Mouse (Mus musculus) layer of hippocampus, postnatal 36 days (tissue): ENCODE data around the gene Tox3. TPM values are rescaled to one million over a fixed set of nuclear protein-coding genes. Genes with fewer than 3 reads are reported as not detected.

Experiments
- DNase-seq, 2 experiments: peaks; one replicate each; pipeline ENCODE4 v3.0.0; 2022
- total RNA-seq, 2 experiments: library from RNA; stranded (reverse); gene quantifications; 2 replicates each; pipeline ENCODE4 v1.2.3; 2021

The Tox3 gene
- total RNA-seq: 10 to 100 TPM; 11.3 to 12.2 TPM

DNA sequence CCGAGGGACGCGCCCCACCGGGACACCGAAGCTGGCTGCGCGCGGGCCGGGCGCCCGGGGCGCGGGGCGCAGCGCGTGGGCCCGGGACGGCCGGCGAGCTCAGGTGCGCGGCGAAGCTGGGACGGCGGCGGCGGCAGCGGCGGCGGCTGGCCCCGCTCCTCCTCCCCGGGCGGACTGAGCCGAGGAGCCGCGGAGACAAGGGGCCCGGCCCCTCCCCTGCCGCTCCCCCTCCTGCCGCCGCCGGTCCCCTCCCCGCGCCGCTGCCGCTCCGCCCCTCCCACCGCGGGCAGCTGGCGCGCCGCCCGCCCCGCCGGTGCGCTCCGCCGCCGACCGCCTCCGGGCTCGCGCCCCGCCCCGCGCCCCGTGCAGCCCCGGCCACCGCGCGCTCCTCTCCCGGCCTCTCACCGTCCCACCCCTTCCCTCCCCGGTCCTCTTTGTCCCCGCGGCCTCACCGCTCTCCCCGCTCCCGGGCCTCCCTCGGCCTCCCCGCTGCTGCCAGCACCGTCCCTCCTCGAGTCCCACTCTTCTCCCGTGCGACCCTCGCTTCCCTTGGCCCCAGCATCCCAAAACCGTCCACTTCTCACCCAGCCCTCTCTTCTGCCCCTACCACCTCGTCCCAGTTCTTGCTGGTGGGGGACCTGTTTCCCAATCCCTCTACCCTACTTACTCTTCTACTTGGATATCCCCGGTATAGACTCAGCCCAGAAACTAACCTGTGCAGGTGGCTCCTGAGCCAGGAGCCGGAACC lies at the start of gene Tox3:
Tox3 (minus strand) TSS at position 166 of the 748 bp plus-strand sequence.
- DNase-seq: peak in 1 of 2 experiments; percentile 37

DNA sequence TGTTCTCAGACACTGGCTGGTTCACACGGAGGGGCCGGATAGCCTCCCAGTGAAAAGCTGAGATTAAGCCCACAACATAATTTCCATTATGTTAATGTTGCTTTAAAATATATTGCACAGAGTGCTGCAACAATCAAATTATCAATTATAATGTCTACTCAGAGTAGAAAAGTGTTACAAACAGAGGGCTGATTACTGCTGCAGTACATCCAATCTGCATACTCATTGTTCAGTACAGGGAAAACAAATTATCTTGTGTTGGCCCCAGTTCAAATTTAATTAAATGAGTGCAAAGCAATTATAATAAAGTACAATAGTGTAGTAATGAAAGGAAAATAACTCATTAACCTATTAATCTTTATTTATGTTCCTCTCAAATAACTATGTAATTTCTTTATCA lies 44.5 kb upstream of the Tox3 start:
- no peak for DNase-seq

DNA sequence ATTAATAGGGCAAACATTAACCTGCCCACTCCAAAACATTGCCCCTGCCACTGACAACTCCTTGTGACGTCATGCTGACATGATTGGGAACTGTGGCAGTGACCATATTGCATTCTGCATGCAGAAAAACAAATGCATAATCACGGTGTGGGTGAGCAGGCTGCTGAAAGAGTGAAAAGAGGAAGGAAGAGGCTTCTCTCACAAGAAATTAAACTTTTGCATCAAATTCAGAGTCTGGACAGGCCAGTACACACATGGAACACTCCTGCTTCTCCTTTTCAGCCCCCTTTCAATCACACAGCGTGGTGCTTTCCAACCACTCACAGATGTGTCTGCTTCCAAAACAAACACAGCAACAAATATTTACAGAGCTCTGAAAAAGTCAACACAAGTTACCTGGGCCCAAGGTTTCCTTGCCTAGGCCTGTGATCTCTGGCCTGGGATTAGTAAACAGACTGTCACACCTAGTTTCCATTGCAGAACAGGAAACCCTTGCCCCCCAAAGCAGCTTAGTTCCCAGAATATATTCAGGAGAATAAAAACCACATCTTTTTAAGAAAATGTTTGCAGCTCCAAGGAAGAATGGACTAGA lies 43.4 kb upstream of the Tox3 start:
- no peak for DNase-seq

DNA sequence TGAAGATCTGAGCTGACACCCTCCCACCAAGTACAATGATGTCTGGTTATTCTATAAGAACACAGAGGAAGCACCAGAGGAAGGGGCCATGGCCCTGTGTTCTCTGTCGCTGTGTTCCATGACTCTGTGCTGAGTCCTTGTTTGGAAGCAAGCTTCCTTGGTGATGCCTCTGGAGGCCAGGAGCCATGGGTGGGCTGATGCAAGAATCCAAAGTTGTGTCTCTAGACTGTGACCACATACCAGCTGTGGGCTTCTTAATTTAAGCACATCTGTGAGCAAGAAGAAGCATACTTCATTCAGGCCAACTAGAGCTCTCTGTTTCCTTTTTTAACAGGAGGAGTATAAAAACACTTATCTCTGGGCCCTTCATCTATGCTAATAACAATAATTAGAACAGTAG lies 42.7 kb upstream of the Tox3 start:
- DNase-seq: no peak

DNA sequence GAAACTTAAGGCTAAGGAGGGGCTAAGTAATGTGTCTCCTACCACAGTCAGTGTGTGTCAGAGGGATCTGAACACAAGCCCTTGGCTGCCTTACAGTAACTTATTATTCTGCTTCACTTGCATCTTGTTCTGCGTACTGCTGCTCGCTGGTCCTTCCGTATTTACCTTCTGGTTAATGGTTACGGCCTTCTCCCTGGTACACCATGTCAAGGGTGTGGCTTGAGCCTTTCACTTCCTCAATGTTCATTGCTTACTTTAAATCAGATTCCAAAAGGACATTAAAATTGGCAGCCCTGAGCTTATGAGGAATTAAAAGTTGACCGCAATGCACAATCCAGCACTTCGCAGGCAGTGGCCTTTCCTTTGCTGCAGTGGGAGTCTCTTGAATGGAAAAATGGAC lies 30.9 kb upstream of the Tox3 start:
- DNase-seq: no peak

DNA sequence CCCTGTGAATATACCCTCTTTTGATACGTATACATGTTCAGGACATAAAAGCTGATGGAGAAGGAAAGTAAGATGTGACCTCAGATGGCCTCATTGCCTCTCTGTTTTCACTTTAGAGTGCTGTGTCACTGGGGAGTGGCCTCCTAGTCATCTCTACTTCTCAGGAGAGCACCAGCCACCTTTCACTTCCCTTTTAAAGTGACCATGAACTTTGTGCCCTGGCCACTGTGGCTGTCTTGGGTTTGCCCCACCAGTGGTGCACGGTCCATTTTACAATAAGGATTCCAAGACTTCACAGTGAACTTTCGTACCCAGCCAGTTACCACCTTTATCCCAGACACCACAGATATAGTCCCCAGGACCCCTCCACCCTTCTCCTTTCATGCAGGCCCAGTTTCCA lies 29.9 kb upstream of the Tox3 start:
- no peak for DNase-seq

DNA sequence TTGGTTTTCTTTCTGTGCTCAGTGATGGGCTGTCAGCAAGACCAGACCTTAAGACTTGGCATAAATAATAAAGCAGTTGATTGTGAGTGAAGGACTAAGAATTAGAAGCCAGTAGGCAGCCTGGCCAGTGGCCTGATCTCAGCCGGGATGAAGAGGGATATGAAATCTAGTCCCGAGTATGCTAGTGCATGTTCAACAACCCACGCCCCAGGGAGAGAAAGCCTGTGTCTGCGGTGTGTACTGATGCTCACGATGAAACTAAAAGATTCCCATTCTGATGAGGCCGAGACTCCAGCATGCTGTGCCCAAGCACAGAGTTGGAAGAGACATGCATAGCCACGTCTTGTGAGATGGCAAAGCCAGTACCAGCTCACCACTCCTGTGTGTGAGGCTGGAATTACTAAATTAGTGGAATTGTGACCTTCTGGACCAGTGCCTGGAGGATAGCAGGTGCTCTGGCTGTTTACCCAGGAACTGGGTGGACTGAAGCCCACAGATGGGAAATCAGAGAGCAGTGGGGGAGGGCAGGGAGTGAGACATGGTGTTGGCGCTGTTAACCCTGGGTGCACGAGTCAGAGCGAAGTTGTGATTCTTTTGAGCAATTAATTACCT lies 23.6 kb upstream of the Tox3 start:
- peak in 1 of 2 experiments; percentile 13 for DNase-seq

DNA sequence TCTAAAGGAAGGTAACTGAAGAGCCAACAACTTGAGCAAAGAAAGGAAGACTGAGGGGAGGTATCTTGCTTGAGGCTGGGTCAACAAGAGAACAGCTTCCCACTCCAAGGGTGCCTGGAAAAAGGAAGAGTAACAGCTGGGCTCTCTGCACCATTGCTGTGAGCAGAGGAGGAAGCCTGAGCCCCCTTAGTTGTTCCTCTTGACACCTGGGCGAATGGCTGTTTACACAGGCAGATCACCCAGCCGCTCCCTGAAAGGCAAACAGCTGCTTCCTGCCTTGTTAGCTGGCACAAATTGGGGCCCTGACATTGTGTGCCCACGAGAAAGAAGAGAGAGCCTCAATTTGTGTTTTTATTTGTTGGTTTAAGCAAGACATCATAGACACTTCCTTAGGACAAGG lies 21.7 kb upstream of the Tox3 start:
- no peak for DNase-seq

DNA sequence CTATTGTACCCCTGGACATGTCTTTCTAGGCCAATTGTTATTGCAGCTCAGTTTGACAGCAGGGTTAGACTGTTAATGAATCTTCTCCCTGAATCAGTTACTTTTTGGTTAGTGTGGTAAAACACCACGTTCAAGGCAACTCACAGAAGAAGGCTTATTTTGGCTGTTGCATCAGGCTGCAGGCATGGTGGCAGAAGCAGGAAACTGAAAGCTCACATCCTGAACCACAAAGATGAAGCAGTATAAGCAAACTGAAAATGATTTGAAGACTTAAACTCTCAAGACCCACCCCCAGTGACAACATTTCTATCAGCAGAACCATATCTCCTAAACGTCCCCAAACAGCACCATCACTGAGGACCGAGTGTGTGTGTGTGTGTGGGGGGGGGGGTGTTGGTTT lies 8.6 kb upstream of the Tox3 start:
- DNase-seq: no peak

DNA sequence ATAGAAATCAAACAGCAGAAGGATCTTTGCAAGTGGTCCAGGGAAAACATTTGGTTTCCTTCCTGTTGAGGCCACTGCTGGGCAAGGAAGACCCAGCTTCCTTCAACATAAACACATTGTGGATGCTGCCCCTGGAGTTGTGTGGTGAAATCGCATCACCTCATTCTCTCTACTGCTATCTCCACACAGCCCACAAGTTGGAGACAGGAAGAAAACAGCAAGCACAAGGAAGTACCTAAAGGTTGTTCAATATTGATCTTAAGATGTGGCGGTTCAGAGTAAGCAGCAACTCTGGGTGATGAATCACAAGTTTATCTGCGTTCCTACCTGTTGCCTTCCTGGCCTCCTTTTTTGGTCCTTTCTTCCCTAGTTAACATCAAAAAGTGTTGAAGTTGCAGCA lies 6.6 kb upstream of the Tox3 start:
- no peak for DNase-seq

DNA sequence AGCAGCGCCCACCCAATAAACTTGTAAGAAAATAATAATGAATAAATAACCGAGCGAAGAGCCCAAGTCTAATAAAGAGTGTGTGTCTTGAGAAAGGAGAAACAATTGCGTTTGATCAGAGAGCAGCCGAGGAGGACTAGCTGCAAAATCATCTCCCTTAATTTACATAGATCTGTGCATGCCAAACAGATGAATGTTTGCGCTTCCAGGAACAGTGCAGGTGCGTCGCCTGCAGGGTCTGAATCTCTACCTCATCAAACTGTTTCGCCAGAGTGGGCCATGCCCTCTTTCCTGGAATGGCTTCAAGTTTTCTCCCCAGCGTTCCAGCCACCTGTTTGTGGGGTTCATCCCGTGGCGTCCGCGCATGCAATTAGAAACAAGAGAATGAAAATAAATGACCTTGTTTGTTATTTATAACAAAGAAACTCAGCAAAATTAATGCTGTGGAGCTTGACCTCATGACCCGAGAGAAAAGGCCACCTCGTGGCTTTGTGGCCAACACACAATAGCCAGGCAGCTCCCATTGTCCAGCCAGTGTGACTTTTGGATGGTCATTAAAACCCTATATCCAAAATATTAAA lies 5.9 kb upstream of the Tox3 start:
- no peak for DNase-seq

DNA sequence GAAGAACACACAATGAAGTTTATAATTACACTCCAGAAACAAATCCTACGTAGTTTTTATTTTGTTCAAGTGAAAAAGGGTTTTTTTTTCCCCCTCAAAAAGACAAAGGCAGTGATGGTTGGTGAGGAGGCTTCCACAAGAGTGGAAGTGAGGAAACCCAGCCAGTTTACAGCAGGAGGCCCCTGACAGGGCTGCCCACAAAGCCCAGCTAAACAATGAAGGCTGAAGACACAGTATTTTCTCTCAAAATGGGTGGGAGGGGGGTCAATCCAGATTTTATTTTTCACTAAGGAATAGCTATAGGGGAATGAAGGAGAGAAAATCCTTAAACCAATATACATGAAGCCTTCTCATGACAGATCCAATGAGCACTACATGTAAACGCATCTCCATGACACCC lies 5.4 kb upstream of the Tox3 start:
- no peak for DNase-seq

DNA sequence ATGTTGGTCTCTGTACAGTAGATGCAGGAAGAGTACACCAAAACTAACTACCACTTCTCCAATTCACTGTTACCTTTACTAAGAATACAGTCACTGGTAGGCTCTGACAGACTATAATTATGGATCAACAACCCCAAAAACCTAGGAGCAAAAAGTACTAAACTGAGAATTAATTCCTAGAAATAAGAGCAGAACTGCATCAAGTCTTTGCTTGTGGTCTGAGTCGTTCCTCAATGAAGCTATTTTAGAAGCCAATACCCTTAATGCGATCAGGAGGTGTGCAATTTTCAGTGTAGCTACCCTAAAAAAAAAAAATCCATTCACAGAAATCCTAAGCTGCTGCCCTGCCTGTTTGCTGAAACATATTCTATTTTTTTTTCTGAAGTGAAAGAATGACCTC lies 4.8 kb upstream of the Tox3 start:
- no peak for DNase-seq

DNA sequence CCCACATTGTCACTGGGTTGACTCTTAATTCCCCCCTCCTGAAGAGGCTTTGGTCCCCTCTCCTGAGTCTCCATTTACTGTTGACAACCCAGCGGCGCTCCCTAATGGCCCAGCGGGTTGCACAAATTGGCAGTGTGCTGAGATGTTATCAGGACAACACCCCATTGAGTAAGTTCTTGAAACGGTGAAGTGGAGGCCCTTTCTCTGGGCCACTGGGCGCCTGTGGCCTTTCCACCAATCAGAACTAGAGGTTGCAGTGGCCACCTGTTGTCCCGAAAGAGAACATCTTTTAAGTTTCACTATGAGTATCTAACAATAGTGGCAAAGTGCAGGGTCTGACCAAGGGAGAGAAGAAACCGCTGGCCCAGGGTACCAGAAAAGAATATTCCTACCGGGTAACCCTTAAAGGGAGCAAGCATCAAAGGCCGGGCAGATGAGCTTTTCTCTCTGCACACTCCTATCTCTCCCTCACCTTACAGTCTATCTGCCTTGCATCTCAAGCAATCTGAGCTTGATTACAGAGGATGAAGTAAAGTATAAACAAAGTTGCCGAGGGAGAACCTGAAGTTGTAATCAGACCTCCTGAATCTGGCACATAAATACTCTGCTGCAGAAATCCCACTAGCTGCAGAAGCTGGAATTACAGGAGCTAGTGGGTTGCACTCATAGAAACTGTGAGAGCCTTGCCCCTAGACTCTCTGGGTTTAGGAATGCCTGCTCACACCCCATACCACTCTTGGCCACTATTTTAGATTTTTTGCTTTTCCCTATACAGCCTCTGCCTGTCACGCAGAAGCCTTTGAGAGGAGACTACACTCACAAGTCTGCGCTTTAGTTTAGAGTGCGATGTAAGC lies 1.8 kb upstream of the Tox3 start:
- DNase-seq: no peak

DNA sequence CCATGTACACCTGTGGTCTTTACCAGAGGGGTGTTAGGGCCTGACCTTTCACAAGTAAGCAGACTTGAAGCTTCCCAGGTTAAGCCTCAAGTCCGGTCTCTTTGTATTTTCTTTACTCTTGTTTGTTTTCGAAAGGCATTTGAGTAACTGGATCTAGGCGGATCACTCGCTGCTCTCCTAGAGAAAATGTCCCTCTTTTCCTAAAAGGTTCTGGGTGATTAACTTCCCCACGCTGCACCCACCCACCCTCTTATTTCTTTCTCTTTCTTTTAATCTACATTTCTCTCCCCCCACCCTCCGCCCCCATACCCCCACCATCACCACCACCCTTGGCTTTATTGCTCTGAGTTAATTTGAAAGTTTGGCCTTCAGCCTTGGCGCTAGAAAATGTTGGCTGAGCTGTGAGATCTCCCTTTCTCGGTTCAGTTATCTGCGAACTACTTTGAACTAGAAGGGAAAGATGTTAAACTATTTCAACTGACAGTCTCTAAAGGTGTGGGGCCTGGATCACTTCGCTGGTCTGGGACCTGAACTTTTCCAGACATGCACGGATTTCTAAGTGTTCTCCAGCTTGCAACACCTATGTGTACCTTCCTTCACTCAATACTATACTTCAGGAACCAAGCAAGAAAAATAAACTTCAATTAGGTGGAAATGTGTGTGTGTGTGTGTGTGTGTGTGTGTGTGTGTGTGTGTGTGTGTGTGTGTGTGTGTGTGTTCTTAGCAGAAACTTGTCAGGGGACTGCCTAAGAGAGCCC lies 962 bp upstream of the Tox3 start:
- no peak for DNase-seq

DNA sequence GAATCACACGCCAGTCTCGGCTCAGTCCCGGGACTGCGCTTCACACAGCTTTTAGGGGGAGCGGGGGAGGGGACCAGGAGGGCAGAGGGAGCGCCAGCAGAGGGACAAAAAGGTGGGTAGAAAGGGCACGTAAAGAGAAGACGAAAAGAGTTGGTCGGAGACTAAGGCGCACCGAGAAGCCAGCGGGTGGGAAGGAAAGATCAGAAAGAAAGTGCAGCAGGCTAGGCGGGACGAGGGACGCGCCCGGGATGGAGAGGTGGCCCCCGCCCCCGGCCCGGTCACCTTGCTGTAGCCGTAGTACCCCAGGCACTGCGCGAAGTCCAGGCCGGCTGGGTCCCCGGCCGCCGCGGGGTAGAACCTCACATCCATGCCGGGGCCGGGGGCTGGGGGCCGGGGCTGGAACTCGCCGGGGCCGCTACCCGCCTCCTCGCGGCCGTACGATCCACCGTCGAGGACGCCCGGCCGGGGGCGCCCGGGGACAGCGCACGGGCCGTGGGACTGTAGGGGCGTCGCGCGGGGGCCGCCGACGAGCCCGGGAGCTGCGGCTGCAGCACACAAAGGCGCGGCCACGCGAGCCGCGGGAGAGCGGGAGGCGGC lies 464 bp downstream of the Tox3 start:
- no peak for DNase-seq

DNA sequence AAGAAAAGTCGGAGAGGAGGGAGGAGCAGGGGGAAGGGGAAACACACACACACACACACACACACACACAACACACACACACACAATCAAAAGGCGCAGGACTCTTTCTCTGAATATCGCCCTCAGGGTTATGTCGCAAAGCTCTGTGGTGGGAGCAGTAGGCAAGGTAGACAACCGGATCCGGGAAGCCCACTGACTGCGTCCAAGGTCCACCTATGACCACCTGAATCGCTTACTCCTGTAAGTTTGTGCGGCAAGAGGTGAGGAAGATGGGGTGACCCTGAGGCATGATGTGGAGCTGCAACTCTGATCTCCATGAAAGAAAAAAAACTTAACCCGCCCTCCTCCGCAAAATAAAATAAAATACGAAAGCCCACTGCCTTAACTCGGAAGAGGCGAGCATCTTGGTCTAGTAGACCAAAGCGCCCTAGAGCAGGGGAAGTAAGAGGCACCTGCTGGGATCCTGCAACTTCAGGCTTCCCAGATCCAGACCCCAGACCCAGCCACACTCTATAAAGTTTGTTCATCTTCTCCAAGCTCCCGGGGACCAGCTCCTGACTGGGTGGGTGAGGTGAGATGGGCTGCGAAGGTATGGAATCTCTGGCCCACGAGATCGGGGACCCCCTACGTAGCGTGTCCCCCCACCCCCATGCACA lies 1.1 kb downstream of the Tox3 start:
- DNase-seq: no peak

DNA sequence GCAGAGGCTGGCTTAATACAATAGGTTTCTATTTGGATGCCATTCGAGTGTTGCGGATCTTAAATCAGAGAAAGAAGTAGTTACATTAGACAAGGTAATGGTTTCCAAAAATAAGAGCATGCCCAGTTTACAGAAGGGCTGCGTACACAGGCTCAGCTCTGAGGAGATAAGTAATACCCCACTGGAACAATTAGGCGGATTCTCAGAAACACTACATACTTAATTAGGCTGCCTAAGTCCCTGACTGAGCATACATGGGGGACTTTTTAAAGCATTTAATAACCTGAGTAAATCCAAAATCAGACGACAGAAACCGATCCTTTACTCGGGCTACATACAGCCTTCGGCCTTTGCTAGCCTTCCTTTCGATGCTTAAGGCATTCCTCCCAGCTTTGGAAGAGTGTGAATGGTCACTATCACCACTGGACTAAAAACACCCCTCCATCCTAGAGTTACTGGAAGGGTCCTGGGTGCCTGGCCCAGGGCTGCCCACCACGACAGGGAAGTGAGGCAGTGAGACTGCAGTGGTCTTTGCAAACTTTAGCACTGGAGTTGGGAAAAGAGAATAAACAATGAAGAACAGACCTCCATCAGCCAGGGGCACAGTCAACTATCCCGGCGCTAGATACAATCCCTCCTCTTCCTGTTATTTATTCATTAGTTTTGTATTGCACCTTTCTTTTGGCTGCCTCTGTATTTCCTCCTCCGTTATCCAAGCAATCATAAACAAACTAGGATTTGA lies 1.8 kb downstream of the Tox3 start:
- DNase-seq: no peak

DNA sequence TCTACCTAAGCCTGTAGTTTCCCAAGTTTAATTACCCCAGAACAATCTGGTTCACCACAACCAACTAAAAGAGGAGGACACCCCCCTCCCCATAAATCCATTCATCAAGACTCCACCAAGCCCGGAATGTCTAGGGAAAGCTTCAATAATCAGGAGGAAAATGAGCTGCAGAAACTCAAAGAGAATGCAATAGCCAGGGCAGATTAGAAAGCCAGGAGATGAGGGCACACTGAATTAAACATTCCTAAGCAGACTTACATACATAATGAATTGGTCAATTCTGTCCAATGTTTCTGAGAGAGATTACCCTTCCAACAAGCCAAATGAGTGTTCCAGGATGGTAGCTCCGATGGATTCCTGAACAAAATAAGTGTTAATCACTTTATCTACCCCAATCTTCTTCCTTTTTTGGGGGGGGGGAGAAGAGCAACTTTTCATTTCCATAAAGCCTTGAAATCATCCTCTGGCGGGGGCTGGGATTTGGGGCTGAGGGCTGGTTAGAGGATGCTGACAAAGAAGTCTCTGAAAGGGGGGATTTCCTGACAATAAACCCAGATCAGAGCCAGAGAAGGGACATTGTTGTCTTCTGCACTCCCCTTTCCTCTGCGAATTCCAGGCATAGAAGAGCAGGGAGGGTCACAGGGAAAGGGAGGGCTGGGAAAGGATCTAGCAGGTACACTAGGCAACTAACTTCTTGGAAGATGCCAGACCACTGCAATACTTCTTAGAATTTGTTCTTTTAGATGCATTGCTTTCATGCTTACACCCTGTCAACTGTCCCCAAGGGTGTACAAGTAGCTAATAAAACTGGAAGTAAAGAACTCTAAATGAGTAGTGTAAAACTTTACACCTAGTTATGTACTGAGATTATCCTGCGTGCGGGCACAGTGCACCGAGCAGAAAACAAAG lies 17.5 kb downstream of the Tox3 start:
- no peak for DNase-seq
